Mouse (Mus musculus) megakaryocyte, embryonic 14.5 days (primary cell): ENCODE measurements around the gene Magi2.

Experiments used
- FLI1 ChIP-seq: IDR thresholded peaks from 2 replicates; pipeline ENCODE4 v1.6.1; 2012; ENCODE audit warnings: low read length, inconsistent platforms, mixed read lengths
- GATA1 ChIP-seq: IDR thresholded peaks from 3 replicates; pipeline ENCODE4 v1.6.1; 2012; ENCODE audit warnings: mixed read lengths, low read length, inconsistent platforms, borderline replicate concordance

DNA sequence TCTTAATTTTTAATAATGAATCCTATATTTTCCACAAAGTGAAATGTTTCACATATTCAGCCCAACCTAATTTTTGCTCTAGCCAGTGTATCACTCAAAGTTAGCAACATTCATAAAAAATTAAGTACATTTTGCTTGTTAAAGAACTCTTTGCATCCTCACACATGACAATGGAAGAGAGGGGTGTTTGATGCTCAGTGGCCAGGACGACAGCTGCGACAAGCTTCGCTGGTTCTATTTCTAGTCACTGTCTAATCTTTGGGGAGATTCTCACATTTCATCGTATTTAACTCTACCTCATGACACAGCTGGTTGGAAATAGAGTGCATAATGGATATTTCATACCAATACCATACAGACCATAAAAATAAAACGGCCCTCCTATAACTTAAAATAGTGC is 1379.7 kb downstream of the Magi2 start:
- TF ChIP-seq GATA1: no peak
- no peak for TF ChIP-seq FLI1
